Mouse (Mus musculus) hindbrain, embryonic 12.5 days (tissue): Measurements from ENCODE around the gene Olfr11. TPM values are rescaled to one million over a fixed set of nuclear protein-coding genes. Genes with fewer than 3 reads are reported as not detected.

Experiments used
- ATAC-seq: fragments of 200-750 bp; cut with Nextera tagmentation; 2 replicates; pipeline ENCODE4 v1.8.0; 2017; ENCODE audit warnings: moderate TSS enrichment; ENCODE audit not compliant: low FRiP score
- H3K27ac ChIP-seq: fragments of 300-500 bp; sonication (generic); 2 replicates; pipeline ENCODE4 v1.5.1; 2016; ENCODE audit warnings: mild to moderate bottlenecking
- H3K27me3 ChIP-seq: fragments of 300-500 bp; sonication (generic); 2 replicates; pipeline ENCODE4 v1.6.1; 2016; ENCODE audit warnings: mild to moderate bottlenecking
- H3K36me3 ChIP-seq: fragments of 300-500 bp; sonication (generic); 2 replicates; pipeline ENCODE4 v1.6.1; 2016; ENCODE audit warnings: mild to moderate bottlenecking
- H3K4me1 ChIP-seq: fragments of 300-500 bp; sonication (generic); 2 replicates; pipeline ENCODE4 v1.6.1; 2016
- H3K4me2 ChIP-seq: fragments of 300-500 bp; sonication (generic); replicated peaks from 2 replicates; pipeline ENCODE4 v1.6.1; 2016; ENCODE audit warnings: mild to moderate bottlenecking
- H3K4me3 ChIP-seq: fragments of 300-500 bp; sonication (generic); 2 replicates; pipeline ENCODE4 v1.5.1; 2016; ENCODE audit warnings: mild to moderate bottlenecking
- H3K9ac ChIP-seq: fragments of 300-500 bp; sonication (generic); 2 replicates; pipeline ENCODE4 v1.6.1; 2016; ENCODE audit warnings: mild to moderate bottlenecking, moderate library complexity
- H3K9me3 ChIP-seq: fragments of 300-500 bp; sonication (generic); replicated peaks from 2 replicates; pipeline ENCODE4 v1.6.1; 2016; ENCODE audit warnings: mild to moderate bottlenecking
- WGBS: fragments of 180-500 bp; shearing (Covaris S2); methylation state at CpG from one replicate; pipeline ENCODE4 v1.1.7; 2016; 5-methylcytosine and 5-hydroxymethylcytosine counted together
- polyA plus RNA-seq: library from polyadenylated mRNA; unstranded; fragments of >200 nt; fragmentation: Nextera tagmentation; extraction: Ambion mirVana; gene quantifications from 2 replicates; pipeline ENCODE4 v1.2.1, GENCODE M21; 2016

The Olfr11 gene
- polyA plus RNA-seq = 0.07 TPM in 1 of 2 replicates, not detected in the other

DNA sequence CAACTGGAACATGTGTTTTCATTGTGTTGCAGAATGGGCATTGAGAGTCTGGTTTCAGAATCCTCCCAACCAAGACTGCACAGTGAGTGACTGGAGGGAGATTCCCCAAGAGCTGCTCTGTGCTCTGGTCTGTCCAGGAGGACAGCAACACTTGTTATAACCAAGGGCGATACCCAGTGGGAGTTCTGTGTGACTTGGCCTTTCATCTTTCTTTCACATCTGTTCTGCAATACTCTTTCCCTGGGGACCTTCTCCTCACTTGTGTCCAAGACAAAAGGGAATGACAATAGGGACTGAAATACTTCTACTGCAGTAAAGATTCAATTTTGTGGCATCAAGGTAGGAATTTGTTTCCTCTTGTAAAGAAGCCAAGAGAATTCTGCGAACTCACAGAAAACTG is at the start of gene Olfr11:
Olfr11 (minus strand) TSS at position 101 of the 400 bp plus-strand sequence.
- H3K27me3 ChIP-seq = no peaks in the 10 kb centered on the region
- no peak within 1 kb of the TSS for H3K4me3 ChIP-seq
- H3K9ac ChIP-seq = no peak within 1 kb of the TSS
- H3K9me3 ChIP-seq = no peaks in the 10 kb centered on the region
- no peaks in the 10 kb centered on the region for H3K4me1 ChIP-seq
- H3K4me2 ChIP-seq = no peak within 1 kb of the TSS
- no peak within 1 kb of the TSS for H3K27ac ChIP-seq
- ATAC-seq = no peak
- WGBS = 79% methylated on average over 2 of the region's 2 CpGs
- H3K36me3 ChIP-seq = no peaks in the 10 kb centered on the region

GRCm38 (mm10) chr13:21677305-21677704 is 35.0 kb upstream of the Olfr11 start, which contains the start of gene Olfr1360:
TSS of gene Olfr1360 (minus strand) at chr13:21677405.
- H3K27me3 ChIP-seq = no peaks in the 10 kb centered on the region
- H3K4me2 ChIP-seq = no peak within 1 kb of the TSS
- H3K27ac ChIP-seq = no peak within 1 kb of the TSS
- 85% methylated on average over 2 of the region's 2 CpGs for WGBS
- ATAC-seq = no peak
- no peaks in the 10 kb centered on the region for H3K9me3 ChIP-seq
- no peak within 1 kb of the TSS for H3K9ac ChIP-seq
- no peaks in the 10 kb centered on the region for H3K4me1 ChIP-seq
- no peaks in the 10 kb centered on the region for H3K36me3 ChIP-seq
- no peak within 1 kb of the TSS for H3K4me3 ChIP-seq

GRCm38 (mm10) chr13:21663286-21663685 is 21.0 kb upstream of the Olfr11 start, which contains the start of gene Olfr1361:
TSS of gene Olfr1361 (minus strand) at chr13:21663386.
- no peak within 1 kb of the TSS for H3K4me3 ChIP-seq
- no peaks in the 10 kb centered on the region for H3K4me1 ChIP-seq
- H3K27me3 ChIP-seq = no peaks in the 10 kb centered on the region
- H3K27ac ChIP-seq = no peak within 1 kb of the TSS
- WGBS = 70% methylated on average over 2 of the region's 2 CpGs
- no peaks in the 10 kb centered on the region for H3K9me3 ChIP-seq
- no peak within 1 kb of the TSS for H3K9ac ChIP-seq
- ATAC-seq = no peak
- H3K4me2 ChIP-seq = no peak within 1 kb of the TSS
- no peaks in the 10 kb centered on the region for H3K36me3 ChIP-seq

DNA sequence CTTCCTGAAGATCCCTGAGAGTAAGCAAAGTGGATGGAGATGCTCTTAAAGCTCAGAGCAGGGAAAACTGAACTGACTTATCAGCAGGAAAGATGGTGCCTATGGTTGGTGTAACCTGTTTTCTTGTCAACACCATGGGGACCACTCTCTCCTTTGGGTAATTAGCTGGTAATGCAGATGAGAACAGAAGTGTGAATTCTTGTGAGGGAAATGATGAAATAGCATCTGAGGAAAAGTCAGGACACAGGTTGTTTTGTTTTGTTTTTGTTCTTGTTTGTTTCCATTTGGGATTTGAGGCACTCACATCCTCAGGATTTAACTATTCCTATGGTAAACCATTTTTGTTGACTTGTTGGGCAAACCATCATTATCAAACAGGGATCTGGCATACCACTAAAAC is 28.4 kb downstream of the Olfr11 start, which contains the start of gene Olfr1362:
Olfr1362 (minus strand) TSS at position 101 of the 400 bp plus-strand sequence.
- Histone ChIP-seq H3K27ac (no peak within 1 kb of the TSS), H3K36me3 (no peaks in the 10 kb centered on the region), H3K4me3 (no peak within 1 kb of the TSS), H3K27me3 (no peaks in the 10 kb centered on the region), H3K9me3 (no peaks in the 10 kb centered on the region), H3K4me1 (no peaks in the 10 kb centered on the region), H3K4me2 (no peak within 1 kb of the TSS), H3K9ac (no peak within 1 kb of the TSS)
- no peak for ATAC-seq

DNA sequence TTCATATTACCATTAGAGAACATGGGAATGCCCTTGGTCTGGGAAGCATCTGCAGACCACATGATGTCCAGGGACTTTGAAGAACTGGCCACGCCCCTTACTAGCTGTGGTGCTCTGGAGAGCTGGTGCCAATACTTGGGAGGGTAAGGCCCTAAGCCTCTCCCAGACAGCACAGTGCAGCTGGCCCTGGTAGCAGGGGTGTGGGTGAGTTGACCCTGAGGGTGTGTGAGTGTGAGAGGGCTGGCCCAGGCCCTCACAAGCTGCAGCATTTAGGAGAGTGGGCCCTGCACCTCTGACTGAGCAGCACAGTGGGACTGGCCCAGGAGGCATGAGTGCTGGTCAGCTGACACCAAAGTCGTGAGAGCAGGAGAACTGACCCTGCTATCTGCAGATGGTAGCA is 50.7 kb downstream of the Olfr11 start:
- 72% methylated on average over 2 of the region's 2 CpGs for WGBS
- H3K4me2 ChIP-seq = no peak overlapping the region

More for the DNA sequence above, 50.7 kb downstream of the Olfr11 start:
- Histone ChIP-seq H3K4me1 (no peaks in the 10 kb centered on the region), H3K27me3 (no peaks in the 10 kb centered on the region), H3K36me3 (no peaks in the 10 kb centered on the region), H3K9ac (no peak overlapping the region), H3K4me3 (no peak overlapping the region), H3K27ac (no peak overlapping the region), H3K9me3 (peaks cover 5% of the 10 kb centered on the region; the same call in 1 of the 2 replicates)
- ATAC-seq = no peak

Other genes with a start within 250 kb of the Olfr11 start
- gene Zkscan3, start 239.8 kb downstream of the Olfr11 start, polyA plus RNA-seq = 91.0 and 96.2 TPM in 2 replicates
- 4.2 and 4.9 TPM in 2 replicates for gene Pgbd1, start 201.5 kb downstream of the Olfr11 start, polyA plus RNA-seq
- 23.4 and 26.2 TPM in 2 replicates for gene Zscan26, start 188.8 kb downstream of the Olfr11 start, polyA plus RNA-seq
- 2.5 and 2.7 TPM in 2 replicates for gene Nkapl, start 174.0 kb downstream of the Olfr11 start, polyA plus RNA-seq
- 6.8 and 7.0 TPM in 2 replicates for gene Zkscan4, start 163.6 kb downstream of the Olfr11 start, polyA plus RNA-seq
- not detected in 2 replicates for gene Gm10065, start 163.1 kb downstream of the Olfr11 start, polyA plus RNA-seq
- 0.16 and 0.40 TPM in 2 replicates for gene AK157302, start 147.3 kb downstream of the Olfr11 start, polyA plus RNA-seq
- 2.6 and 4.2 TPM in 2 replicates for gene Gm11273, start 141.1 kb downstream of the Olfr11 start, polyA plus RNA-seq
- gene Zkscan8, start 111.4 kb downstream of the Olfr11 start, polyA plus RNA-seq = 9.0 and 9.8 TPM in 2 replicates
- 0.20 and 0.22 TPM in 2 replicates for gene Olfr1366, start 99.7 kb downstream of the Olfr11 start, polyA plus RNA-seq
- gene Olfr1535, start 82.6 kb downstream of the Olfr11 start, polyA plus RNA-seq = not detected in 2 replicates
- gene Olfr1364, start 60.8 kb downstream of the Olfr11 start, polyA plus RNA-seq = not detected in 2 replicates
- gene Olfr1362, start 28.5 kb downstream of the Olfr11 start, polyA plus RNA-seq = not detected in 2 replicates
- gene Olfr1361, start 20.9 kb upstream of the Olfr11 start, polyA plus RNA-seq = not detected in 2 replicates
- not detected in 2 replicates for gene Olfr1360, start 34.9 kb upstream of the Olfr11 start, polyA plus RNA-seq
- not detected in 2 replicates for gene Olfr1359, start 55.6 kb upstream of the Olfr11 start, polyA plus RNA-seq
- 3.6 and 4.4 TPM in 2 replicates for gene Hist1h2bl, start 73.6 kb upstream of the Olfr11 start, polyA plus RNA-seq
- gene Hist1h2ai, start 73.9 kb upstream of the Olfr11 start, polyA plus RNA-seq = 17.3 and 29.5 TPM in 2 replicates
- 8.9 and 18.3 TPM in 2 replicates for gene Hist1h3h, start 75.1 kb upstream of the Olfr11 start, polyA plus RNA-seq
- 2.6 and 4.9 TPM in 2 replicates for gene Hist1h2bm, start 79.5 kb upstream of the Olfr11 start, polyA plus RNA-seq
- gene Hist1h4j, start 92.5 kb upstream of the Olfr11 start, polyA plus RNA-seq = 0.98 and 1.0 TPM in 2 replicates
- 2.9 TPM in 1 of 2 replicates, not detected in the other for gene Hist1h4k, start 108.0 kb upstream of the Olfr11 start, polyA plus RNA-seq
- 12.2 and 28.3 TPM in 2 replicates for gene Hist1h2ak, start 111.3 kb upstream of the Olfr11 start, polyA plus RNA-seq
- 2.2 and 2.8 TPM in 2 replicates for gene Hist1h2bn, start 111.6 kb upstream of the Olfr11 start, polyA plus RNA-seq
- 23.2 and 23.6 TPM in 2 replicates for gene Hist1h1b, start 138.1 kb upstream of the Olfr11 start, polyA plus RNA-seq
- 87.0 and 110 TPM in 2 replicates for gene Hist1h3i, start 140.9 kb upstream of the Olfr11 start, polyA plus RNA-seq
- gene Hist1h2an, start 144.7 kb upstream of the Olfr11 start, polyA plus RNA-seq = 5.2 TPM in 1 of 2 replicates, not detected in the other
- gene Hist1h2bp, start 144.9 kb upstream of the Olfr11 start, polyA plus RNA-seq = 1.9 and 2.4 TPM in 2 replicates
- 14.1 and 15.3 TPM in 2 replicates for gene Hist1h2bq, start 167.7 kb upstream of the Olfr11 start, polyA plus RNA-seq
- gene Hist1h2ao, start 167.9 kb upstream of the Olfr11 start, polyA plus RNA-seq = 3.4 TPM in 1 of 2 replicates, not detected in the other
- not detected in 2 replicates for gene Hist1h4m, start 169.2 kb upstream of the Olfr11 start, polyA plus RNA-seq
- gene Hist1h4n, start 189.7 kb upstream of the Olfr11 start, polyA plus RNA-seq = 6.2 and 10.1 TPM in 2 replicates
- gene Hist1h2ap, start 191.0 kb upstream of the Olfr11 start, polyA plus RNA-seq = 2,700 and 3,374 TPM in 2 replicates
- 14.3 and 15.1 TPM in 2 replicates for gene Hist1h2br, start 191.2 kb upstream of the Olfr11 start, polyA plus RNA-seq